Mouse (Mus musculus): Measurements from ENCODE around the gene Fbxo11. TPM values are rescaled to one million over a fixed set of nuclear protein-coding genes. Genes with fewer than 3 reads are reported as not detected.

The Fbxo11 gene
- polyA plus RNA-seq, 1 experiment = 18.5 TPM

DNA sequence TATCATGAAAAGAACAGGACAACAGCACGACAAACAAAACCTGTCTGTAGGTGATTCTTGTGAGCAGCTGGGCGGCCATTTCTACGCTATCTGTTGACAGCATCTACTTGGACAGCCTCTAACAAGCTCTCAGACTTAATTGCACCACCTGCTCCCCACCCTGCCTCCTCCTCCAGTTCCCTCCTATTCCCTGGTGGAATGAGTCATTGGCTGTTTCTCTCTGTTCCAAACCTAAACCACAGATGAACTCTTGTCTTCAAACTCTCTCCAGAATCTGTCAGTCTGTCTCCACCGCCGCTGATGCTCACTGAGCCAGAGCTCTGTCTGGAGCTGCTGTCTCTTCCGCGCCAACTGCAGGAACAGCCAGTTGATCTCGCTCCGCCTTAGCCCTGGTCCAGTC is 41.3 kb upstream of the Fbxo11 start:
- Histone ChIP-seq H3K27ac (ENCODE audit: insufficient read depth, low read depth, low read length) (no peak overlapping the region), H3K4me1 (ENCODE audit: control insufficient read depth, insufficient read depth, low read length) (no peaks in the 10 kb centered on the region), H3K36me3 (ENCODE audit: control insufficient read depth, insufficient read depth, low read length) (no peaks in the 10 kb centered on the region), H3K4me3 (ENCODE audit: insufficient read depth, low read depth, low read length) (no peak overlapping the region), H3K27me3 (replicated peaks; ENCODE audit: control insufficient read depth, insufficient read depth, low read length) (no peaks in the 10 kb centered on the region)
- no peak for DNase-seq
- WGBS = 97% methylated on average over 9 of the region's 9 CpGs
- TF ChIP-seq CTCF (conservative IDR thresholded peaks at IDR 0.05; ENCODE audit: insufficient read depth, insufficient read length, low read depth, low read length) (no peak), POLR2A (IDR thresholded peaks at IDR 0.05; ENCODE audit: low read depth, low read length) (no peak)

DNA sequence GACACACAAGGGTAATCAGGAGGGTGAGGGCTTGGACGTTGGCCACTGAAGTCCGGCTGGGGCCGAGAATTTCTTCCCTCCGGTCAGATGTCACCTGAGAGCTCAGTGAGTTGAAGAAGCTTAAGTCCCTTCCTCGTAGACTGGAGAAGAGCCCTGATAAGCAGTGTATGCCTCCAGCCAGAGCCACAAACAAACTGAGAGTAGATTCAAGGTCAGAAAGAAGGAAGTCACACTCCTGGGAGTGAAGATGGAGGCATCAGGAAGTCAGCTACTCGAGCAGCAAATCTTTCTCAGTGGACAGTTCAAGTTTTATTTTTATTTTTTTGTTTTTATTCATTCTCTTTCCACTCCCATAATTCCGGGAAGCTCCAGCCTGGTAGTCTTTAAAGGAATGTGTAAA is 37.5 kb upstream of the Fbxo11 start:
- Histone ChIP-seq H3K4me3 (ENCODE audit: insufficient read depth, low read depth, low read length) (no peak overlapping the region), H3K27ac (ENCODE audit: insufficient read depth, low read depth, low read length) (no peak overlapping the region), H3K4me1 (ENCODE audit: control insufficient read depth, insufficient read depth, low read length) (no peaks in the 10 kb centered on the region), H3K27me3 (replicated peaks; ENCODE audit: control insufficient read depth, insufficient read depth, low read length) (no peaks in the 10 kb centered on the region), H3K36me3 (ENCODE audit: control insufficient read depth, insufficient read depth, low read length) (no peaks in the 10 kb centered on the region)
- WGBS = 61% methylated on average over 7 of the region's 7 CpGs
- TF ChIP-seq CTCF (conservative IDR thresholded peaks at IDR 0.05; ENCODE audit: insufficient read depth, insufficient read length, low read depth, low read length) = no peak
- TF ChIP-seq POLR2A (IDR thresholded peaks at IDR 0.05; ENCODE audit: low read depth, low read length) = no peak
- DNase-seq = no peak

DNA sequence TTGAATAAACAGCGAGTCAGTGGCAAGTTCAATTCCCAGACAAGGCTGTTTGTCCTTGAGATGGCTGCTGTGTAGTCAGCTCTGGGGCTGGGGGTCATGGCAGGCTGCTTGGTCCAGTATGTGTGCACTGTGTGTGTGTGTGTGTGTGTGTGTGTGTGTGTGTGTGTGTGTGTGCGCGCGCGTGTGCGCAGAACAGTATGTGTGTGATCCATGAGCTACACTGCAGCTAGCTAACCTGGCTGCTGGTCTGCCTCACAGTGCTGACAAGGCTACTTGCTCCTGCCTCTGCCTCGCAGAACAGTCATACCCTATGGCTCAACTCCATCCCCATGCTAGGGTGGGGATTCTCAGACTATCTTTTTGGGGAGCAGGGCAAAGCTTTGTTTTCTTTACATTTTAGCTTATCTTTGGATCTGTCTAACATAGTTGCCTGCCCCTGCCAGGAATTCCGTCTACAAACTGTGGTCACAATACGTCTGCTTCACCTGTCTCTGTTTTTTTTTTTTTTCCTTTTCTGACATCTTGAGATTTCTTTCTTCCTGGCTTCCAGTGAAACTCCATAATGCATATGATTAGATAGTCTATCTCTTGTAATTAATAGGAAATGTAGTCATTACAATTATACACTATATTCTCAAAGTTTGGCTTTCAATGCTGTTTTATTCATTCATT is 33.2 kb upstream of the Fbxo11 start:
- H3K36me3 ChIP-seq (ENCODE audit: control insufficient read depth, insufficient read depth, low read length) = no peaks in the 10 kb centered on the region
- no peaks in the 10 kb centered on the region for H3K4me1 ChIP-seq (ENCODE audit: control insufficient read depth, insufficient read depth, low read length)
- H3K4me3 ChIP-seq (ENCODE audit: insufficient read depth, low read depth, low read length) = no peak overlapping the region
- H3K27ac ChIP-seq (ENCODE audit: insufficient read depth, low read depth, low read length) = no peak overlapping the region
- no peak for DNase-seq
- 87% methylated on average over 9 of the region's 9 CpGs for WGBS
- TF ChIP-seq CTCF (conservative IDR thresholded peaks at IDR 0.05; ENCODE audit: insufficient read depth, insufficient read length, low read depth, low read length) (no peak), POLR2A (IDR thresholded peaks at IDR 0.05; ENCODE audit: low read depth, low read length) (no peak)
- H3K27me3 ChIP-seq (replicated peaks; ENCODE audit: control insufficient read depth, insufficient read depth, low read length) = no peaks in the 10 kb centered on the region

DNA sequence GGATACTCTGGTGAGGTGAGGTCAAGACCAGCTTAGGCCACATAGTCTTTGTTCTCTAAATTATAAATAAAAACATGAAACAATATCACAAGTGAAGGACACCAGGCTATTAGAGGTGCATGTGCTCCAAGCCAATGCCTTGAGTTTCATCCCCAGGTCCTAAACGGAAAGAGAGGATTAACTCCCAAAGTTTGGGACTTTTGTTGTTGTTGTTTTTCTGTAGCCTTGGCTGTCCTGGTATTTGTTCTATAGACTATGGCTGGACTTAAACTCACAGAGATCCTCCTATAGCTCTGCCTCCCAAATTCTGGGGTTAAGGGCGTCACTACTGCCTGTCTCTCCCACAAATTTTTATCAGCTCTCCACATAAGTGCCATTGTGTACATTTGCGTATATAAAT is 32.5 kb upstream of the Fbxo11 start:
- Histone ChIP-seq H3K4me1 (ENCODE audit: control insufficient read depth, insufficient read depth, low read length) (no peaks in the 10 kb centered on the region), H3K36me3 (ENCODE audit: control insufficient read depth, insufficient read depth, low read length) (no peaks in the 10 kb centered on the region), H3K27me3 (replicated peaks; ENCODE audit: control insufficient read depth, insufficient read depth, low read length) (no peaks in the 10 kb centered on the region), H3K27ac (ENCODE audit: insufficient read depth, low read depth, low read length) (no peak overlapping the region), H3K4me3 (ENCODE audit: insufficient read depth, low read depth, low read length) (no peak overlapping the region)
- DNase-seq = no peak
- 92% methylated on average over 3 of the region's 3 CpGs for WGBS
- TF ChIP-seq POLR2A (IDR thresholded peaks at IDR 0.05; ENCODE audit: low read depth, low read length) (no peak), CTCF (conservative IDR thresholded peaks at IDR 0.05; ENCODE audit: insufficient read depth, insufficient read length, low read depth, low read length) (no peak)

DNA sequence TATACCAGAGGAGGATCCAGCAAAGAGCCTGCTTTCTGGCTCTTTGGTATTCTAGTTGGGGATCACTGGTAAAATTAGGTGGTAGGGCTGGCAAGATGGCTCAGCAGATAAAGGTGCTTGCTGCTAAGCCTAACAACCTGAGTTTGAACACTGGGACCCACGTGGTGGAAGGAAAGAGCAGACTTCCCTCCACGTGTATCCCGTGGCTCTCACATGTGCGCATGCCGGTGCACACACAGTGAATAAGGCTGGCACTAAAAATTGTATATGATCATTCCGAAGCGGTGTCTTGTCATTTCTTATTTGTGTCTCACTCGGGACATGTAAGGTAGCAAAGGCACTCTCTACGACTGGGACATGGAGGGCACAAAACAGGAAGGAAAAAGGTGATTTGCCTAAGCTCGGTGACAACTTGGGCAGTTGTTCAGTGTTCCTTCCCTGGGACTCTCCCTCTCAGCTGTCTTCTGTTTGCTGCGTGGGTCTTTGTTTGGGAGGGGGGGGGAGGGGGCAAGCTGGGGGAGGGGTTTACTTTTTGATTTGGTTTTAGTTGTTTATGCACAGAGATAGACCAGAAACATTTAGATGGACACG is 31.8 kb upstream of the Fbxo11 start:
- no peaks in the 10 kb centered on the region for H3K36me3 ChIP-seq (ENCODE audit: control insufficient read depth, insufficient read depth, low read length)
- no peaks in the 10 kb centered on the region for H3K27me3 ChIP-seq (replicated peaks; ENCODE audit: control insufficient read depth, insufficient read depth, low read length)
- H3K4me3 ChIP-seq (ENCODE audit: insufficient read depth, low read depth, low read length) = no peak overlapping the region
- DNase-seq = no peak
- TF ChIP-seq POLR2A (IDR thresholded peaks at IDR 0.05; ENCODE audit: low read depth, low read length) (no peak), CTCF (conservative IDR thresholded peaks at IDR 0.05; ENCODE audit: insufficient read depth, insufficient read length, low read depth, low read length) (no peak)
- H3K27ac ChIP-seq (ENCODE audit: insufficient read depth, low read depth, low read length) = no peak overlapping the region
- 78% methylated on average over 12 of the region's 12 CpGs for WGBS
- H3K4me1 ChIP-seq (ENCODE audit: control insufficient read depth, insufficient read depth, low read length) = no peaks in the 10 kb centered on the region

DNA sequence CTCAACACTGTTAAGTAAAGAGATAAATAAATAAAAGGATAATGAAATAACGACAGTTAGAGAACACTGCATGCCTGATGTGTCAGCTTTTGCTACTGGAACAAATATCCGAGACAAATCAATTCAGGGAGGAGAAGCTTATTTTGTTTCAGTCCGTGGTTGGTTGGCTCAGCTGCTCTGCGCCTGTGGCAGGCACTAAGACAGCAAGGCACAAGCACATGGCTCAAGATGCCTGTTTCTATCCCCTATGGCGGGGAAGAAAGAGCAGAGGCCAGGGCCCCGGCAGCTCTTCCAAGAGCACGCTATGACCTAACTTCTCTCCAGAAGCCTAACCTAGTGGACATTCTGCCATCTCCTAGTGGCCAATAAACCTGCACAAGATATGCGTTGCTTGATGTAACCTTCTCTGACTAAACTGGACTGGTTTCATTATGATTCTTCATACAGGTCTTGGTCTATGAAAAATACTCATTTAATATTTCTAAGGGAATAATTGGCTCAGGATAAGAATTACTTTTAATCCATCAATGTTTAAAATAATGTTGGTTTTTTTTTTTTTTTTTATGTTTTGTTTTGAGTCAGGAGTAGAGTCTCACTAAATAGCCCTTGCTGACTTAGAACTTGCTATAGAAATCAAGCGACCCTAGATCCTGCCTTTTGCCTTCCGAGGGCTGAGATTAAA is 30.6 kb upstream of the Fbxo11 start:
- TF ChIP-seq CTCF (conservative IDR thresholded peaks at IDR 0.05; ENCODE audit: insufficient read depth, insufficient read length, low read depth, low read length) (no peak), POLR2A (IDR thresholded peaks at IDR 0.05; ENCODE audit: low read depth, low read length) (no peak)
- WGBS = 79% methylated on average over 10 of the region's 10 CpGs
- H3K36me3 ChIP-seq (ENCODE audit: control insufficient read depth, insufficient read depth, low read length) = no peaks in the 10 kb centered on the region
- H3K27ac ChIP-seq (ENCODE audit: insufficient read depth, low read depth, low read length) = no peak overlapping the region
- DNase-seq = no peak
- H3K27me3 ChIP-seq (replicated peaks; ENCODE audit: control insufficient read depth, insufficient read depth, low read length) = no peaks in the 10 kb centered on the region
- H3K4me3 ChIP-seq (ENCODE audit: insufficient read depth, low read depth, low read length) = no peak overlapping the region
- no peaks in the 10 kb centered on the region for H3K4me1 ChIP-seq (ENCODE audit: control insufficient read depth, insufficient read depth, low read length)

DNA sequence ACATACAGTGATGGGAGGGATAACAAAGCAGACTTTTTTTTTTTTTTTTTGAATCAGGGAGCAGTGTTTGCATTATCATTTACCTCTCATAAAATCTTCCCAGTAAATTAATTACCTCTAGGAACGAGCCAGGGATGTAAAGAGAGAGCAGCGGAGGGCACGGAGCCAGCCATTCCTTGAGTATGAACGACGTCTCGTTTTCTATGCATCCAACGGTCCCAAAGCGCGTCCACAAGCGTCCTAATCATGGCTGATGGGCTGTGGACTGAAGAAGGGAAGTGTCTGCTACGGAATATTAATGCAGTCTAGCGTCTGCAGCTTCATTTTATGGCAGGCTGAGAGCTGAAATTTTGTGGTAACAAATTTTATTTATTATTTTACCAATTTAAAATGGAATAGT is 29.2 kb upstream of the Fbxo11 start:
- Histone ChIP-seq H3K4me1 (ENCODE audit: control insufficient read depth, insufficient read depth, low read length) (no peaks in the 10 kb centered on the region), H3K36me3 (ENCODE audit: control insufficient read depth, insufficient read depth, low read length) (no peaks in the 10 kb centered on the region), H3K27me3 (replicated peaks; ENCODE audit: control insufficient read depth, insufficient read depth, low read length) (no peaks in the 10 kb centered on the region), H3K4me3 (ENCODE audit: insufficient read depth, low read depth, low read length) (no peak overlapping the region), H3K27ac (ENCODE audit: insufficient read depth, low read depth, low read length) (no peak overlapping the region)
- 82% methylated on average over 12 of the region's 12 CpGs for WGBS
- DNase-seq = no peak
- no peak for TF ChIP-seq CTCF (conservative IDR thresholded peaks at IDR 0.05; ENCODE audit: insufficient read depth, insufficient read length, low read depth, low read length)
- no peak for TF ChIP-seq POLR2A (IDR thresholded peaks at IDR 0.05; ENCODE audit: low read depth, low read length)
